Mouse (Mus musculus) small intestine, adult 2 months (tissue): ENCODE measurements around the gene Galnt12.

Source experiments
- CTCF ChIP-seq: fragments of 200-500 bp; IDR thresholded peaks from 2 replicates; pipeline ENCODE4 v1.5.1; 2012; ENCODE audit warnings: low read depth, mild to moderate bottlenecking, control low read depth, inconsistent platforms, low read length, moderate library complexity, mixed read lengths; ENCODE audit not compliant: insufficient replicate concordance, insufficient read length; ENCODE audit errors: extremely low read depth
- POLR2A ChIP-seq: fragments of 200-500 bp; IDR thresholded peaks from 2 replicates; pipeline ENCODE4 v1.6.1; 2012; ENCODE audit warnings: low read depth, mild to moderate bottlenecking, control low read depth, inconsistent platforms, low read length, moderate library complexity

DNA sequence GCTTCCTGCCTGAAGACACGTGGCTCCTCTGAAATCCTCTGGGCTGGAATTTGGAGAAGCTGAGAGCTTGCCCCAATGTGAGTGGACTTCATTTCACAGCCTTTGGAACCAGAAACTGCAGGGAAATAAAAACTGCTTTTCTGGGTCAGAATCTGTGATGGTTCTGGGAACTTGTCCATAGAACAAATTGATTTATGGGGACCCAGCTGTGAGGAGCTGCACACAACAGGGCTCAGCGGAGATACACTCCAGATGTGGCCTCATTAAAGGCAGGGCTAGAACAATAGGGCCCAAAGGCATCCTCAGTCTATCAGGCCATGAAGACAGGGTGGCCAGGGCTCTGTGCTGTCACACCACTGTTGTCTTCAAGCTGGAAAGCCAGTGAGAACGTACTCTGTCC lies 40.7 kb downstream of the Galnt12 start:
- TF ChIP-seq POLR2A (no peak), CTCF (no peak)
